Mouse (Mus musculus) ES-E14 (cell line): ENCODE measurements around the gene Msmb.

Experiments used
- CHD2 ChIP-seq: IDR thresholded peaks from 2 replicates; pipeline ENCODE4 v1.6.1; 2014; ENCODE audit warnings: mild to moderate bottlenecking, low read depth, low read length, inconsistent platforms
- HCFC1 ChIP-seq: IDR thresholded peaks from 2 replicates; pipeline ENCODE4 v1.6.1; 2012; ENCODE audit warnings: low read length, inconsistent platforms, borderline replicate concordance; ENCODE audit not compliant: insufficient read depth
- MAFK ChIP-seq: IDR thresholded peaks from 2 replicates; pipeline ENCODE4 v1.6.1; 2014; ENCODE audit warnings: mild to moderate bottlenecking, low read depth, low read length, inconsistent platforms; ENCODE audit not compliant: insufficient read depth
- ZC3H11A ChIP-seq: IDR thresholded peaks from 2 replicates; pipeline ENCODE4 v1.6.1; 2012; ENCODE audit warnings: low read depth, mild to moderate bottlenecking, inconsistent platforms, low read length, borderline replicate concordance
- ZNF384 ChIP-seq: IDR thresholded peaks from 2 replicates; pipeline ENCODE4 v1.6.1; 2012; ENCODE audit warnings: low read depth, low read length, inconsistent platforms

- TF ChIP-seq HCFC1 (no peak), ZNF384 (no peak), CHD2 (no peak), MAFK (no peak), ZC3H11A (no peak)
These were observed 34.9 kb upstream of the Msmb start for GRCm38 (mm10) chr14:32106911-32107310.
